ENCODE assay signal across 21 mouse cellular contexts in genomic region chr2:141505451-141505850, GRCm38 (mm10).
A peak's percentile ranks its signal among the peaks of the same experiment; 100 is the strongest.
DNase-seq lines count a peak whose midpoint lies in the region; ATAC-seq and TF ChIP-seq lines count a peak whose summit lies in the region.
"Had no signal": no experiment of that assay in that cellular context is flagged by ENCODE, and none has a peak within 500 bp of the region (broad histone marks: within the 10 kb centered on the region; RNA-seq: fewer than 3 reads in every experiment).

No protein-coding gene starts in this region.

- H3K4me2 ChIP-seq in kidney, embryonic 14.5 days (replicated peaks; ENCODE audit: low read depth, low read length), result no peak overlapping the region
- no peak overlapping the region for H3K4me2 ChIP-seq in kidney, postnatal 0 days (ENCODE audit: low read length)
- H3K4me2 ChIP-seq: embryonic facial prominence, embryonic 13.5 days; embryonic facial prominence, embryonic 15.5 days; forebrain, embryonic 12.5 days had no signal

- no peaks in the 10 kb centered on the region for H3K9me3 ChIP-seq in kidney, embryonic 14.5 days (ENCODE audit: control insufficient read depth, low read length)
- no peaks in the 10 kb centered on the region for H3K9me3 ChIP-seq in kidney, postnatal 0 days (replicated peaks; ENCODE audit: low read length)
- H3K9me3 ChIP-seq: embryonic facial prominence, embryonic 13.5 days; embryonic facial prominence, embryonic 15.5 days; forebrain, embryonic 10.5 days; forebrain, embryonic 12.5 days had no signal

- TF ChIP-seq CTCF in kidney, postnatal 0 days (IDR thresholded peaks at IDR 0.05; ENCODE audit: low read depth), result no peak

- 96% methylated on average over 3 of the region's 3 CpGs for WGBS in kidney, embryonic 14.5 days
- 93% methylated on average over 3 of the region's 3 CpGs for WGBS in kidney, postnatal 0 days

- H3K4me1 ChIP-seq in kidney, embryonic 14.5 days (ENCODE audit: control insufficient read depth, insufficient read depth, low read length), result no peaks in the 10 kb centered on the region
- H3K4me1 ChIP-seq in kidney, postnatal 0 days (replicated peaks; ENCODE audit: insufficient read depth, low read length), result no peaks in the 10 kb centered on the region
- H3K4me1 ChIP-seq: embryonic facial prominence, embryonic 15.5 days had no signal

- no peaks in the 10 kb centered on the region for H3K36me3 ChIP-seq in kidney, embryonic 14.5 days (ENCODE audit: control insufficient read depth, insufficient read depth, low read length)
- no peaks in the 10 kb centered on the region for H3K36me3 ChIP-seq in kidney, postnatal 0 days (ENCODE audit: insufficient read depth, low read length)
- H3K36me3 ChIP-seq: embryonic facial prominence, embryonic 13.5 days; embryonic facial prominence, embryonic 15.5 days; forebrain, embryonic 10.5 days; forebrain, embryonic 12.5 days had no signal

- H3K27ac ChIP-seq in kidney, embryonic 14.5 days (ENCODE audit: low read depth, low read length), result no peak overlapping the region
- no peak overlapping the region for H3K27ac ChIP-seq in kidney, postnatal 0 days
- H3K27ac ChIP-seq: embryonic facial prominence, embryonic 13.5 days; embryonic facial prominence, embryonic 15.5 days; forebrain, embryonic 10.5 days; forebrain, embryonic 12.5 days had no signal

- ATAC-seq in kidney, embryonic 14.5 days (ENCODE audit: low FRiP score, low TSS enrichment), result peak; percentile 66; the same call in 1 of the 2 replicates
- peak; percentile 73 for ATAC-seq in kidney, postnatal 0 days (replicated peaks; ENCODE audit: low FRiP score, low read depth)
- ATAC-seq: forebrain, embryonic 14.5 days; forebrain, embryonic 16.5 days had no signal

- DNase-seq in kidney, adult 8-10 months, result no peak
- DNase-seq in kidney, postnatal 0 days (ENCODE audit: low spot score), result no peak
- DNase-seq in kidney, postnatal 14 days, result no peak
- DNase-seq: adrenal gland, adult 2 months; adrenal gland, postnatal 10 days; adrenal gland, postnatal 25 days; cerebellum, adult 11 months; cerebellum, adult 18-20 months; cerebellum, adult 8-10 months; cerebellum, adult 9-11 months; cerebellum, postnatal 14 days; cerebellum, postnatal 36 days; embryo, embryonic 11 days had no signal

- no peak overlapping the region for H3K4me3 ChIP-seq in kidney, embryonic 14.5 days (ENCODE audit: low read length)
- no peak overlapping the region for H3K4me3 ChIP-seq in kidney, postnatal 0 days (replicated peaks; ENCODE audit: low read depth, low read length)
- H3K4me3 ChIP-seq: embryonic facial prominence, embryonic 13.5 days; embryonic facial prominence, embryonic 15.5 days; erythroblast, embryonic 14.5 days; forebrain, embryonic 10.5 days; forebrain, embryonic 12.5 days had no signal

- H3K27me3 ChIP-seq in kidney, embryonic 14.5 days (ENCODE audit: control insufficient read depth, insufficient read depth, low read length), result no peaks in the 10 kb centered on the region
- no peaks in the 10 kb centered on the region for H3K27me3 ChIP-seq in kidney, postnatal 0 days (ENCODE audit: insufficient read depth, low read length)
- H3K27me3 ChIP-seq: embryonic facial prominence, embryonic 13.5 days; embryonic facial prominence, embryonic 15.5 days; forebrain, embryonic 12.5 days had no signal

- H3K9ac ChIP-seq in kidney, embryonic 14.5 days (ENCODE audit: low read depth, low read length), result no peak overlapping the region
- H3K9ac ChIP-seq in kidney, postnatal 0 days (ENCODE audit: low read depth, low read length), result no peak overlapping the region
- H3K9ac ChIP-seq: embryonic facial prominence, embryonic 13.5 days; embryonic facial prominence, embryonic 15.5 days; forebrain, embryonic 12.5 days had no signal
